Mouse (Mus musculus) CH12.LX (cell line): ENCODE results near the gene Stk39.

Experiments used
- CTCF ChIP-seq, 2 experiments: IDR thresholded peaks in 1 of 2; conservative IDR thresholded peaks in 1 of 2; 2 replicates each; pipeline ENCODE4 v1.5.1; 2011 to 2012; ENCODE audit warnings: low read depth in 2 of 2, low read length in 2 of 2, improper control_type of control experiment in 1 of 2, inconsistent platforms in 1 of 2, mild to moderate bottlenecking in 1 of 2, moderate library complexity in 1 of 2
- MXI1 ChIP-seq: IDR thresholded peaks from 2 replicates; pipeline ENCODE4 v1.6.1; 2011; ENCODE audit warnings: mild to moderate bottlenecking, low read depth, low read length, improper control_type of control experiment
- SIN3A ChIP-seq: IDR thresholded peaks from 2 replicates; pipeline ENCODE4 v1.6.1; 2012; ENCODE audit warnings: low read length, improper control_type of control experiment, inconsistent platforms
- UBTF ChIP-seq: IDR thresholded peaks from 2 replicates; pipeline ENCODE4 v1.6.1; 2012; ENCODE audit warnings: low read depth, mild to moderate bottlenecking, inconsistent platforms, low read length, improper control_type of control experiment, moderate library complexity
- USF1 ChIP-seq: IDR thresholded peaks from 2 replicates; pipeline ENCODE4 v1.6.1; 2014; ENCODE audit warnings: low read depth, mild to moderate bottlenecking, inconsistent platforms, low read length, improper control_type of control experiment
- ZMIZ1 ChIP-seq: IDR thresholded peaks from 2 replicates; pipeline ENCODE4 v1.6.1; 2012; ENCODE audit warnings: low read depth, mild to moderate bottlenecking, inconsistent platforms, low read length, improper control_type of control experiment

GRCm38 (mm10) chr2:68342122-68342646, 129.9 kb downstream of the Stk39 start:
- TF ChIP-seq SIN3A (no peak), USF1 (no peak), UBTF (no peak), CTCF (conservative IDR thresholded peaks at IDR 0.05 in 1 of 2, IDR thresholded peaks at IDR 0.05 in 1 of 2; ENCODE audit: low read depth in 2 of 2, low read length in 2 of 2) (no peak), ZMIZ1 (no peak), MXI1 (no peak)
